ENCODE assay signal across 18 mouse cellular contexts in the genomic region with DNA sequence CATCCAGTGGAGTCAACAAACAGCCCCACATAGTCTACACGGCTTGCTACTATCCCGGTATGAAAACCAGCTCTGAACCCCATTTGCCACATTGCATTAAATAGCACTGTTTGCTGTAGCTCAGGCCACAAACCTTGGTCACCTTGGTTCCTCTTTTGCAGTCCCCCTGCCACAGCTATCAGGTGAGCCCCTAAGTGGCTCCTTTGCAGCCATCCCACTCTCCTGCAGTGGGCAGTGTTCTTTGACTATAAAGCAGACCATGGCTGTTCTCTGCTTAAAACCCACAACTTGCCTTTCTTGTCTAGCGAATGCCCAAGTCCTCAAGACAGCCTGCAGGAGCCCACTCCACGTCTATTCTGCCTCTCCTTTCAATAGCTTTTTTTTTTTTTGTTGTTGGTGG. TPM values are rescaled to one million over a fixed set of nuclear protein-coding genes. Genes with fewer than 3 reads are reported as not detected.
DNase-seq lines count a peak whose midpoint lies in the region; ATAC-seq and TF ChIP-seq lines count a peak whose summit lies in the region.
"Had no signal": no experiment of that assay in that cellular context is flagged by ENCODE, and none has a peak within 500 bp of the region (broad histone marks: within the 10 kb centered on the region; RNA-seq: fewer than 3 reads in every experiment).

No protein-coding gene starts in this region.

- peaks cover 11% of the 10 kb centered on the region for H3K4me1 ChIP-seq in forebrain, embryonic 10.5 days
- peaks cover 10% of the 10 kb centered on the region for H3K4me1 ChIP-seq in forebrain, embryonic 14.5 days (ENCODE audit: control insufficient read depth, insufficient read depth, low read length)
- H3K4me1 ChIP-seq in intestine, postnatal 0 days (replicated peaks; ENCODE audit: control insufficient read depth, insufficient read depth, low read length) = 0 out of 2 replicates have a peak, but pooled peaks cover 3% of the 10 kb centered on the region
- peaks cover 20% of the 10 kb centered on the region for H3K4me1 ChIP-seq in intestine, embryonic 16.5 days (ENCODE audit: control insufficient read depth, insufficient read depth, low read length)
- peaks cover 74% of the 10 kb centered on the region for H3K4me1 ChIP-seq in liver, embryonic 13.5 days (replicated peaks)
- H3K4me1 ChIP-seq: embryonic facial prominence, embryonic 12.5 days had no signal

- no peaks in the 10 kb centered on the region for H3K9me3 ChIP-seq in forebrain, embryonic 10.5 days
- H3K9me3 ChIP-seq in forebrain, embryonic 14.5 days (replicated peaks; ENCODE audit: control insufficient read depth, low read length) = no peaks in the 10 kb centered on the region
- H3K9me3 ChIP-seq in intestine, postnatal 0 days (ENCODE audit: control insufficient read depth) = no peaks in the 10 kb centered on the region
- H3K9me3 ChIP-seq in intestine, embryonic 16.5 days (ENCODE audit: control insufficient read depth, low read length) = no peaks in the 10 kb centered on the region
- H3K9me3 ChIP-seq in liver, embryonic 13.5 days (replicated peaks) = no peaks in the 10 kb centered on the region
- H3K9me3 ChIP-seq: embryonic facial prominence, embryonic 12.5 days; forebrain, embryonic 13.5 days; hindbrain, embryonic 15.5 days; limb, embryonic 13.5 days; neural tube, embryonic 15.5 days had no signal

- 0 out of 2 replicates have a peak overlapping the region, but pooled peaks have one; percentile 15 for H3K27ac ChIP-seq in forebrain, embryonic 10.5 days
- no peak overlapping the region for H3K27ac ChIP-seq in forebrain, embryonic 14.5 days (ENCODE audit: low read depth, low read length)
- H3K27ac ChIP-seq in intestine, postnatal 0 days (ENCODE audit: low read depth, low read length) = no peak overlapping the region
- no peak overlapping the region for H3K27ac ChIP-seq in intestine, embryonic 16.5 days (ENCODE audit: low read length)
- peak overlapping the region; percentile 100 for H3K27ac ChIP-seq in liver, embryonic 13.5 days
- H3K27ac ChIP-seq: embryonic facial prominence, embryonic 12.5 days; forebrain, embryonic 13.5 days; hindbrain, embryonic 15.5 days; left cerebral cortex, adult 2 months; limb, embryonic 13.5 days; neural tube, embryonic 15.5 days had no signal

- no peak overlapping the region for H3K4me2 ChIP-seq in forebrain, embryonic 14.5 days (ENCODE audit: low read length)
- no peak overlapping the region for H3K4me2 ChIP-seq in intestine, postnatal 0 days (replicated peaks; ENCODE audit: low read depth)
- H3K4me2 ChIP-seq in intestine, embryonic 16.5 days (ENCODE audit: low read depth, low read length) = no peak overlapping the region
- H3K4me2 ChIP-seq in liver, embryonic 13.5 days = peak overlapping the region; percentile 82
- H3K4me2 ChIP-seq: embryonic facial prominence, embryonic 12.5 days; forebrain, embryonic 13.5 days; hindbrain, embryonic 15.5 days; limb, embryonic 13.5 days; midbrain, embryonic 11.5 days; neural tube, embryonic 15.5 days had no signal

- H3K4me3 ChIP-seq in forebrain, embryonic 10.5 days = no peak overlapping the region; the same call in 1 of the 2 replicates
- no peak overlapping the region for H3K4me3 ChIP-seq in forebrain, embryonic 14.5 days (ENCODE audit: low read depth, low read length)
- no peak overlapping the region for H3K4me3 ChIP-seq in intestine, postnatal 0 days (ENCODE audit: low read depth, low read length)
- no peak overlapping the region for H3K4me3 ChIP-seq in intestine, embryonic 16.5 days (ENCODE audit: low read length)
- peak overlapping the region; percentile 85 for H3K4me3 ChIP-seq in liver, embryonic 13.5 days (replicated peaks)
- H3K4me3 ChIP-seq: embryonic facial prominence, embryonic 12.5 days; forebrain, embryonic 13.5 days; hindbrain, embryonic 15.5 days; left cerebral cortex, adult 2 months; limb, embryonic 13.5 days; neural tube, embryonic 15.5 days had no signal

- DNase-seq in forebrain, embryonic 10.5 days (ENCODE audit: extremely low spot score, low spot score) = no peak
- DNase-seq in forebrain, embryonic 14.5 days (ENCODE audit: low spot score) = no peak
- peak; percentile 52 for DNase-seq in MEL-GATA-1-ER (ENCODE audit: extremely low read depth, low read depth)
- peak; percentile 28 for DNase-seq in liver, embryonic 13.5 days
- no peak for DNase-seq in retina, postnatal 1 day
- no peak for DNase-seq in layer of hippocampus, adult 11-12 months (ENCODE audit: low spot score)
- DNase-seq: cerebellum, postnatal 25 days; kidney, adult 2 months; lung, postnatal 10 days had no signal

- H3K27me3 ChIP-seq in forebrain, embryonic 10.5 days (ENCODE audit: poor library complexity, severe bottlenecking) = peaks cover 25% of the 10 kb centered on the region
- H3K27me3 ChIP-seq in forebrain, embryonic 14.5 days (replicated peaks; ENCODE audit: control insufficient read depth, insufficient read depth, low read length) = no peaks in the 10 kb centered on the region
- no peaks in the 10 kb centered on the region for H3K27me3 ChIP-seq in intestine, postnatal 0 days (replicated peaks; ENCODE audit: control insufficient read depth, insufficient read depth, low read length)
- no peaks in the 10 kb centered on the region for H3K27me3 ChIP-seq in intestine, embryonic 16.5 days (replicated peaks; ENCODE audit: control insufficient read depth, insufficient read depth, low read length)
- H3K27me3 ChIP-seq in liver, embryonic 13.5 days = no peaks in the 10 kb centered on the region
- H3K27me3 ChIP-seq: embryonic facial prominence, embryonic 12.5 days; hindbrain, embryonic 15.5 days; neural tube, embryonic 15.5 days had no signal

- H3K9ac ChIP-seq in forebrain, embryonic 14.5 days (ENCODE audit: low read length) = no peak overlapping the region
- no peak overlapping the region for H3K9ac ChIP-seq in intestine, postnatal 0 days (ENCODE audit: low read depth, low read length)
- H3K9ac ChIP-seq in intestine, embryonic 16.5 days (ENCODE audit: low read depth, low read length) = no peak overlapping the region
- H3K9ac ChIP-seq in liver, embryonic 13.5 days = peak overlapping the region; percentile 98
- H3K9ac ChIP-seq: embryonic facial prominence, embryonic 12.5 days; forebrain, embryonic 13.5 days; hindbrain, embryonic 15.5 days; limb, embryonic 13.5 days; neural tube, embryonic 15.5 days had no signal

- peak; percentile 16; the same call in 1 of the 2 replicates for TF ChIP-seq CTCF in intestine, postnatal 0 days (IDR thresholded peaks at IDR 0.05; ENCODE audit: low read depth)

- no peaks in the 10 kb centered on the region for H3K36me3 ChIP-seq in forebrain, embryonic 10.5 days (replicated peaks)
- H3K36me3 ChIP-seq in forebrain, embryonic 14.5 days (ENCODE audit: control insufficient read depth, insufficient read depth, low read length) = no peaks in the 10 kb centered on the region
- H3K36me3 ChIP-seq in intestine, postnatal 0 days (ENCODE audit: control insufficient read depth, insufficient read depth) = no peaks in the 10 kb centered on the region
- no peaks in the 10 kb centered on the region for H3K36me3 ChIP-seq in intestine, embryonic 16.5 days (ENCODE audit: control insufficient read depth, insufficient read depth, low read length)
- peaks cover 49% of the 10 kb centered on the region for H3K36me3 ChIP-seq in liver, embryonic 13.5 days
- H3K36me3 ChIP-seq: embryonic facial prominence, embryonic 12.5 days; hindbrain, embryonic 15.5 days; limb, embryonic 13.5 days; neural tube, embryonic 15.5 days had no signal

- WGBS in forebrain, embryonic 10.5 days = 63% methylated on average over 4 of the region's 4 CpGs
- 56% methylated on average over 4 of the region's 4 CpGs for WGBS in forebrain, embryonic 14.5 days
- WGBS in intestine, postnatal 0 days = 61% methylated on average over 4 of the region's 4 CpGs
- WGBS in intestine, embryonic 16.5 days = 70% methylated on average over 4 of the region's 4 CpGs
- 38% methylated on average over 4 of the region's 4 CpGs for WGBS in liver, embryonic 13.5 days (ENCODE audit: insufficient replicate concordance)

- ATAC-seq in forebrain, embryonic 14.5 days = no peak
- ATAC-seq in intestine, postnatal 0 days = no peak
- no peak for ATAC-seq in intestine, embryonic 16.5 days
- ATAC-seq in liver, embryonic 13.5 days (ENCODE audit: low read depth) = no peak
- ATAC-seq: forebrain, embryonic 13.5 days had no signal

RNA-seq across cellular contexts. Expression of gene Mfsd2b, which starts 1.9 kb away (rescaled TPM):
- 3.7 and 4.8 TPM in 2 replicates for polyA plus RNA-seq in forebrain, embryonic 10.5 days (2016; fragmentation: Nextera tagmentation; extraction: Ambion mirVana)
- polyA plus RNA-seq in forebrain, embryonic 14.5 days (2014; fragmentation: Nextera tagmentation; extraction: Ambion mirVana) = 0.59 and 0.83 TPM in 2 replicates
- 0.55 and 0.61 TPM in 2 replicates for polyA plus RNA-seq in intestine, postnatal 0 days (2015; fragmentation: Nextera tagmentation; extraction: Ambion mirVana)
- polyA plus RNA-seq in intestine, embryonic 16.5 days (2015; fragmentation: Nextera tagmentation; extraction: Ambion mirVana) = 1.3 and 1.7 TPM in 2 replicates
- 61.2 and 64.9 TPM in 2 replicates for polyA plus RNA-seq in liver, embryonic 13.5 days (2015; fragmentation: Nextera tagmentation; extraction: Ambion mirVana)

RNA-seq across cellular contexts. Expression of gene Wdcp, which starts 29.2 kb away (rescaled TPM):
- polyA plus RNA-seq in forebrain, embryonic 10.5 days (2016; fragmentation: Nextera tagmentation; extraction: Ambion mirVana) = 28.6 and 29.3 TPM in 2 replicates
- 12.2 and 12.7 TPM in 2 replicates for polyA plus RNA-seq in forebrain, embryonic 14.5 days (2014; fragmentation: Nextera tagmentation; extraction: Ambion mirVana)
- polyA plus RNA-seq in intestine, postnatal 0 days (2015; fragmentation: Nextera tagmentation; extraction: Ambion mirVana) = 7.3 and 8.7 TPM in 2 replicates
- 11.0 and 12.4 TPM in 2 replicates for polyA plus RNA-seq in intestine, embryonic 16.5 days (2015; fragmentation: Nextera tagmentation; extraction: Ambion mirVana)
- 16.1 and 17.3 TPM in 2 replicates for polyA plus RNA-seq in liver, embryonic 13.5 days (2015; fragmentation: Nextera tagmentation; extraction: Ambion mirVana)

RNA-seq across cellular contexts. Expression of gene Fkbp1b, which starts 30.9 kb away (rescaled TPM):
- 4.3 and 6.2 TPM in 2 replicates for polyA plus RNA-seq in forebrain, embryonic 10.5 days (2016; fragmentation: Nextera tagmentation; extraction: Ambion mirVana)
- 26.8 and 28.2 TPM in 2 replicates for polyA plus RNA-seq in forebrain, embryonic 14.5 days (2014; fragmentation: Nextera tagmentation; extraction: Ambion mirVana)
- polyA plus RNA-seq in intestine, postnatal 0 days (2015; fragmentation: Nextera tagmentation; extraction: Ambion mirVana) = 16.2 and 20.6 TPM in 2 replicates
- polyA plus RNA-seq in intestine, embryonic 16.5 days (2015; fragmentation: Nextera tagmentation; extraction: Ambion mirVana) = 7.1 and 8.2 TPM in 2 replicates
- polyA plus RNA-seq in liver, embryonic 13.5 days (2015; fragmentation: Nextera tagmentation; extraction: Ambion mirVana) = 3.2 and 3.6 TPM in 2 replicates

RNA-seq across cellular contexts. Expression of gene Ubxn2a, which starts 35.2 kb away (rescaled TPM):
- 22.1 and 25.4 TPM in 2 replicates for polyA plus RNA-seq in forebrain, embryonic 10.5 days (2016; fragmentation: Nextera tagmentation; extraction: Ambion mirVana)
- 32.4 and 37.2 TPM in 2 replicates for polyA plus RNA-seq in forebrain, embryonic 14.5 days (2014; fragmentation: Nextera tagmentation; extraction: Ambion mirVana)
- polyA plus RNA-seq in intestine, postnatal 0 days (2015; fragmentation: Nextera tagmentation; extraction: Ambion mirVana) = 45.0 and 49.3 TPM in 2 replicates
- 31.0 and 32.8 TPM in 2 replicates for polyA plus RNA-seq in intestine, embryonic 16.5 days (2015; fragmentation: Nextera tagmentation; extraction: Ambion mirVana)
- 35.8 and 45.1 TPM in 2 replicates for polyA plus RNA-seq in liver, embryonic 13.5 days (2015; fragmentation: Nextera tagmentation; extraction: Ambion mirVana)

RNA-seq across cellular contexts. Expression of gene Atad2b, which starts 44.9 kb away (rescaled TPM):
- 11.3 and 12.7 TPM in 2 replicates for polyA plus RNA-seq in forebrain, embryonic 10.5 days (2016; fragmentation: Nextera tagmentation; extraction: Ambion mirVana)
- polyA plus RNA-seq in forebrain, embryonic 14.5 days (2014; fragmentation: Nextera tagmentation; extraction: Ambion mirVana) = 12.8 and 13.3 TPM in 2 replicates
- 5.5 and 7.6 TPM in 2 replicates for polyA plus RNA-seq in intestine, postnatal 0 days (2015; fragmentation: Nextera tagmentation; extraction: Ambion mirVana)
- polyA plus RNA-seq in intestine, embryonic 16.5 days (2015; fragmentation: Nextera tagmentation; extraction: Ambion mirVana) = 4.4 and 5.2 TPM in 2 replicates
- 4.9 and 5.1 TPM in 2 replicates for polyA plus RNA-seq in liver, embryonic 13.5 days (2015; fragmentation: Nextera tagmentation; extraction: Ambion mirVana)

Comparison
In these comparisons a context has a peak if more than half of its experiments do, and no peak if none do; other contexts are left out.
1. H3K27ac ChIP-seq: peak in forebrain, embryonic 10.5 days (single experiment) and liver, embryonic 13.5 days (single experiment); none in forebrain, embryonic 14.5 days (single experiment), intestine, postnatal 0 days (single experiment) and intestine, embryonic 16.5 days (single experiment).
2. DNase-seq: peak in MEL-GATA-1-ER (single experiment) and liver, embryonic 13.5 days (single experiment); none in forebrain, embryonic 10.5 days (single experiment), forebrain, embryonic 14.5 days (single experiment), retina, postnatal 1 day (single experiment) and layer of hippocampus, adult 11-12 months (single experiment).
3. RNA of gene Mfsd2b, which starts 1.9 kb away (polyA plus RNA-seq): 61.2 to 64.9 TPM in liver, embryonic 13.5 days; 3.7 to 4.8 TPM in forebrain, embryonic 10.5 days, 1.3 to 1.7 TPM in intestine, embryonic 16.5 days, 0.59 to 0.83 TPM in forebrain, embryonic 14.5 days and 0.55 to 0.61 TPM in intestine, postnatal 0 days; every median in the first group is over 10 times any median in the second.